Mouse (Mus musculus): ENCODE measurements around the gene Wbp2nl. TPM values are rescaled to one million over a fixed set of nuclear protein-coding genes. Genes with fewer than 3 reads are reported as not detected.

The Wbp2nl gene
- polyA plus RNA-seq, 1 experiment from 2014 or later, result 0.13 TPM

DNA sequence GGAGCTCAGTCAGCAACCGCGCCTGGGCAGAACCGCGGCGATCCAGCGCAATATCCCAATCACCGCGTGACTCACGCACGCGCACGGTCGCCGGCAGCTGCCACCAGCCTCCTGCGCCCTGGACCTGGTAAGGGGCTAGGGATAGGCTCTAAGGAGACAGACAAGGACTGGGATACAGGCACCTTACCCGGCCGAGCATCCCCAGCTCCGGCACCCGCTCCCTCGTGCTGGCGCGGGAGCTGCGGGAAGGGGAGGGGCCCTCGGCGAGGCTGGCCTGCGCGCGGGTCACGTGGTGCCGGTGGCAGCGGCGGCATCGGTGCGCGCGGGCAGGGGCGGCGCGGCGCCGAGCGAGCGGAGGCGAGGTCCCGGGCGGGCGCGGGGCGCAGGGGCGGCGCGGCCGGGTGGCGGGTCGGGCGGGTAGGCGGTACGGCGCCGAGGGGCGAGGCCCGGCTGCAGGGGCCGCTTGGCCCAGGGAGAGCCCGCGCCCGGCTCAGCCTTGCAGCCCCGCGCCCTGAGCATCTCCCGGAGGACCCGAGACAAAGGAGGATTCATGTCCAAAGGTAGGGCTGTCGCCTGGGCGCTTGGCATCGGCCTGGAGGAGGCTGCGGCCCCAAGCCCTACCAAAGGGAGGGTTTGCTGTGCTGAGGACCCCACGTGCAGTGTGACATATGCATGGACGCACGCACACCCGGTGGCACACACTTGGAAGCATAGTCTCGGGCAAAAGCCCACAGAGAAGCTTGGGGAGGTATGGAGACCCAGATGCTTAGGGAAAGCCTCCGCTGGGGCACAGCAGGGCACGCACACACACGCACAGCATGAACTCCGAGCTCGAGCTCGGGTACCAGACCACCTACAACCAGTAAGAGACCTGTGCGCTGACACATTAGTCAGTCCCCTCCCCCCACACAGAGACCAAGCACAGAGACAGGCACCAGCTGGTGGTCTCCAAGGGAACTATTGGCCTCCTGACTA lies 23.5 kb upstream of the Wbp2nl start:
- Histone ChIP-seq H3K36me3 (peaks cover 17% of the 10 kb centered on the region), H3K4me2 (replicated peaks) (peak overlapping the region; percentile 91), H3K27me3 (peaks cover 33% of the 10 kb centered on the region), H3K9ac (replicated peaks) (peak overlapping the region; percentile 88), H3K4me3 (peak overlapping the region; percentile 71), H3K27ac (replicated peaks) (peak overlapping the region; percentile 97), H3K4me1 (peaks cover 45% of the 10 kb centered on the region), H3K9me3 (no peaks in the 10 kb centered on the region)
- peak; percentile 72 for ATAC-seq (ENCODE audit: low FRiP score, low read depth)
- WGBS, result under 1% methylated on average over 76 of the region's 86 CpGs

DNA sequence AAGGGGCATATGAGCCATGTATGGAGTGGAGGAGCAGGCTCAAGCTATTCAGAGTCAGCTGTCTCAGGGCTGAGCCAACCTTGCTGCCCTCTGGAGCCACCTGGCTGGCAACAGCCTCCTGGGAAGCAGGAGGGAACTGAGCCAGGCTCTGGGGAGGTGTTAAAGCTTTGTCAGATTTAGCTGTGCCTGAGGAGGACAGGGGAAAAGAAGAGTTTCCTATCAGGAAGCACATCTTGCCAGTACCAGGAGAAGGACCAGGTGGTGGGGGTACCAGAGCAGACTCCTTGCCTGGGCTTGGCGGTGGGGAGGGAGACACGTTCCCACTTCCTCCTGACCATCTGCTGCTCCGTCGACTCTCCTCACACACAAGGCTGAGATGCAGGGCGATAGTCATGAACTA lies 21.2 kb upstream of the Wbp2nl start:
- no peak for ATAC-seq (ENCODE audit: low FRiP score, low read depth)
- Histone ChIP-seq H3K9me3 (no peaks in the 10 kb centered on the region), H3K27ac (replicated peaks) (0 out of 2 replicates have a peak overlapping the region, but pooled peaks have one; percentile 20), H3K27me3 (peaks cover 20% of the 10 kb centered on the region), H3K4me2 (replicated peaks) (peak overlapping the region; percentile 91), H3K36me3 (peaks cover 40% of the 10 kb centered on the region), H3K4me3 (peak overlapping the region; percentile 71; the same call in 1 of the 2 replicates), H3K4me1 (peaks cover 36% of the 10 kb centered on the region), H3K9ac (replicated peaks) (no peak overlapping the region; the same call in 1 of the 2 replicates)
- 82% methylated on average over 5 of the region's 5 CpGs for WGBS

GRCm38 (mm10) chr15:82280638-82281037 lies 18.1 kb upstream of the Wbp2nl start:
- Histone ChIP-seq H3K4me2 (replicated peaks) (no peak overlapping the region), H3K4me1 (peaks cover 25% of the 10 kb centered on the region), H3K4me3 (no peak overlapping the region), H3K9me3 (no peaks in the 10 kb centered on the region), H3K9ac (replicated peaks) (no peak overlapping the region), H3K27ac (replicated peaks) (no peak overlapping the region), H3K27me3 (no peaks in the 10 kb centered on the region; the same call in 1 of the 2 replicates), H3K36me3 (peaks cover 70% of the 10 kb centered on the region)
- ATAC-seq (ENCODE audit: low FRiP score, low read depth), result no peak
- WGBS, result 78% methylated on average over 4 of the region's 4 CpGs

GRCm38 (mm10) chr15:82286157-82286556 lies 12.6 kb upstream of the Wbp2nl start:
- no peak for ATAC-seq (ENCODE audit: low FRiP score, low read depth)
- H3K4me1 ChIP-seq, result no peaks in the 10 kb centered on the region
- no peak overlapping the region for H3K9ac ChIP-seq (replicated peaks)
- H3K27me3 ChIP-seq, result no peaks in the 10 kb centered on the region
- H3K27ac ChIP-seq (replicated peaks), result 0 out of 2 replicates have a peak overlapping the region, but pooled peaks have one; percentile 3
- H3K36me3 ChIP-seq, result peaks cover 99% of the 10 kb centered on the region
- H3K4me2 ChIP-seq (replicated peaks), result no peak overlapping the region
- H3K9me3 ChIP-seq, result no peaks in the 10 kb centered on the region
- no peak overlapping the region for H3K4me3 ChIP-seq
- WGBS, result 73% methylated on average over 12 of the region's 12 CpGs

DNA sequence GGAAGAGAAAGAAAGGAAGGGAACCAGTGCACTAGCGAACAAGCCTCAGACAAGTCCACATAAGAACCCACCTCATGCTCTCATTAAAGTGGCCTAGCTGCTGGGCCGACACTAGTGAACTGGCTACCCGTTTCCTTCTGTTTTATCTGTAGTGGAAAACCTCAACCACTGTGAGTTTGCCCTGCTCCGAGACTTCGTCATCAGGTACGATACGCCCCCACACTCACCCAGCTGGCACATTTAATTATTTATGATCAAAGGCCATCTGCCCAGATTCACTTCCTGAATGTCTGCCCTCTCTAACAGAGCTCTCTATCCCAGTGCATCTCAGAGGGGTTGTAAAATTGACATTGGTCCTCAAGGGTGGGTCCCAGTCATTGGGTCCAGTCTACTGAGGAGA lies 8.5 kb upstream of the Wbp2nl start:
- H3K4me2 ChIP-seq (replicated peaks), result no peak overlapping the region
- WGBS, result 95% methylated on average over 7 of the region's 7 CpGs
- H3K27me3 ChIP-seq, result no peaks in the 10 kb centered on the region
- peaks cover 18% of the 10 kb centered on the region for H3K4me1 ChIP-seq
- H3K9me3 ChIP-seq, result no peaks in the 10 kb centered on the region
- no peak overlapping the region for H3K4me3 ChIP-seq
- H3K9ac ChIP-seq (replicated peaks), result no peak overlapping the region
- H3K27ac ChIP-seq (replicated peaks), result no peak overlapping the region
- ATAC-seq (ENCODE audit: low FRiP score, low read depth), result no peak
- H3K36me3 ChIP-seq, result peaks cover 66% of the 10 kb centered on the region

GRCm38 (mm10) chr15:82292851-82293250 lies 5.9 kb upstream of the Wbp2nl start:
- Histone ChIP-seq H3K36me3 (peaks cover 40% of the 10 kb centered on the region), H3K27me3 (no peaks in the 10 kb centered on the region), H3K4me1 (peaks cover 18% of the 10 kb centered on the region), H3K27ac (replicated peaks) (peak overlapping the region; percentile 60), H3K4me3 (no peak overlapping the region), H3K4me2 (replicated peaks) (peak overlapping the region; percentile 8; the same call in 1 of the 2 replicates), H3K9ac (replicated peaks) (no peak overlapping the region), H3K9me3 (no peaks in the 10 kb centered on the region)
- ATAC-seq (ENCODE audit: low FRiP score, low read depth), result peak; percentile 38
- 10% methylated on average over 5 of the region's 5 CpGs for WGBS

DNA sequence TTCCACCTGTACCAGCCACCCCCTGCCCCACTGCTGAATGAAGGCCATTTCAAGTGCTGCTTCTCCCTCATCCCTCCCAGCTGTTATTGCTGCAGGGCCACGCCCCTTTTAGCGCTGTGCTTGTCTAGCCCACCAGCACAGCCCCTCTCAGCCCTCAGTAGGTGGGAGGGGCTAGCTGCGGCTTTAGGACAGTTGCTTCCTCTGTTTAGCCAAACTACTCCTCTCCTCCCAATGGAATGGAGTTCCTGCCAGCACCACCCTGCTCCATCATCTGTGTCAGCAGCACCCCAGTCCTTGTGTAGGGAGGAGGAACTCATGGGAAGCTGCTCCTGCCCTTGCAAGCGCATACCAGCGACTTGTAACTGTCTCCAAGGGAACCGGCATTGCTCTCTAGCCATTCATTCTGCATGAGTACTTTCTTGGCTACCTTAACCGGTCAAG lies 5.5 kb upstream of the Wbp2nl start:
- Histone ChIP-seq H3K4me1 (peaks cover 18% of the 10 kb centered on the region), H3K27me3 (no peaks in the 10 kb centered on the region), H3K4me2 (replicated peaks) (peak overlapping the region; percentile 8; the same call in 1 of the 2 replicates), H3K9me3 (no peaks in the 10 kb centered on the region), H3K9ac (replicated peaks) (no peak overlapping the region), H3K27ac (replicated peaks) (peak overlapping the region; percentile 60), H3K4me3 (no peak overlapping the region), H3K36me3 (peaks cover 36% of the 10 kb centered on the region)
- WGBS, result 5% methylated on average over 7 of the region's 7 CpGs
- peak; percentile 87 for ATAC-seq (ENCODE audit: low FRiP score, low read depth)

GRCm38 (mm10) chr15:82294059-82294458 lies 4.7 kb upstream of the Wbp2nl start:
- ATAC-seq (ENCODE audit: low FRiP score, low read depth), result no peak
- WGBS, result 54% methylated on average over 8 of the region's 8 CpGs
- H3K27ac ChIP-seq (replicated peaks), result no peak overlapping the region

GRCm38 (mm10) chr15:82307107-82307506 lies 8.4 kb downstream of the Wbp2nl start:
- H3K27ac ChIP-seq (replicated peaks), result no peak overlapping the region
- no peaks in the 10 kb centered on the region for H3K9me3 ChIP-seq
- no peaks in the 10 kb centered on the region for H3K27me3 ChIP-seq
- H3K36me3 ChIP-seq, result no peaks in the 10 kb centered on the region
- no peaks in the 10 kb centered on the region for H3K4me1 ChIP-seq
- no peak for ATAC-seq (ENCODE audit: low FRiP score, low read depth)
- H3K4me3 ChIP-seq, result no peak overlapping the region
- no peak overlapping the region for H3K4me2 ChIP-seq (replicated peaks)
- 60% methylated on average over 3 of the region's 3 CpGs for WGBS
- H3K9ac ChIP-seq (replicated peaks), result no peak overlapping the region

More at GRCm38 (mm10) chr15:82294059-82294458, 4.7 kb upstream of the Wbp2nl start:
- Histone ChIP-seq H3K9me3 (peaks cover 4% of the 10 kb centered on the region; the same call in 1 of the 2 replicates), H3K4me2 (replicated peaks) (no peak overlapping the region), H3K36me3 (peaks cover 28% of the 10 kb centered on the region), H3K4me1 (peaks cover 18% of the 10 kb centered on the region), H3K9ac (replicated peaks) (no peak overlapping the region), H3K4me3 (no peak overlapping the region), H3K27me3 (peaks cover 6% of the 10 kb centered on the region; the same call in 1 of the 2 replicates)

- ATAC-seq (ENCODE audit: low FRiP score, low read depth), result no peak
- Histone ChIP-seq H3K9me3 (no peaks in the 10 kb centered on the region), H3K9ac (replicated peaks) (no peak overlapping the region), H3K4me3 (no peak overlapping the region), H3K4me2 (replicated peaks) (no peak overlapping the region), H3K27me3 (no peaks in the 10 kb centered on the region), H3K4me1 (no peaks in the 10 kb centered on the region), H3K36me3 (no peaks in the 10 kb centered on the region), H3K27ac (replicated peaks) (no peak overlapping the region)
- 79% methylated on average over 3 of the region's 3 CpGs for WGBS
Measured at GRCm38 (mm10) chr15:82308416-82308815, 9.7 kb downstream of the Wbp2nl start.

GRCm38 (mm10) chr15:82317839-82318238 lies 19.1 kb downstream of the Wbp2nl start:
- H3K4me1 ChIP-seq, result no peaks in the 10 kb centered on the region
- H3K9ac ChIP-seq (replicated peaks), result no peak overlapping the region
- no peaks in the 10 kb centered on the region for H3K36me3 ChIP-seq
- ATAC-seq (ENCODE audit: low FRiP score, low read depth), result no peak
- no peaks in the 10 kb centered on the region for H3K27me3 ChIP-seq
- no peaks in the 10 kb centered on the region for H3K9me3 ChIP-seq
- H3K27ac ChIP-seq (replicated peaks), result no peak overlapping the region
- H3K4me2 ChIP-seq (replicated peaks), result no peak overlapping the region
- 87% methylated on average over 6 of the region's 6 CpGs for WGBS
- H3K4me3 ChIP-seq, result no peak overlapping the region

GRCm38 (mm10) chr15:82319613-82320012 lies 20.9 kb downstream of the Wbp2nl start:
- Histone ChIP-seq H3K27ac (replicated peaks) (no peak overlapping the region), H3K4me3 (no peak overlapping the region), H3K36me3 (no peaks in the 10 kb centered on the region), H3K9ac (replicated peaks) (no peak overlapping the region), H3K4me2 (replicated peaks) (no peak overlapping the region), H3K4me1 (no peaks in the 10 kb centered on the region), H3K27me3 (no peaks in the 10 kb centered on the region), H3K9me3 (no peaks in the 10 kb centered on the region)
- ATAC-seq (ENCODE audit: low FRiP score, low read depth), result no peak
- 81% methylated on average over 1 of the region's 1 CpGs for WGBS
